Mouse (Mus musculus) monocyte, adult 2 months (primary cell): ENCODE data around the gene Zfp600.
"Not testable (repeated sequence)": the region's sequence is repeated elsewhere in the genome, so short reads cannot be mapped to it uniquely, and the experiment has no call there.

Source experiments
- DNase-seq, 2 experiments: peaks; one replicate each; pipeline ENCODE4 v3.0.0; 2022; ENCODE audit warnings: low spot score in 2 of 2, low read depth in 1 of 2

The Zfp600 gene

DNA sequence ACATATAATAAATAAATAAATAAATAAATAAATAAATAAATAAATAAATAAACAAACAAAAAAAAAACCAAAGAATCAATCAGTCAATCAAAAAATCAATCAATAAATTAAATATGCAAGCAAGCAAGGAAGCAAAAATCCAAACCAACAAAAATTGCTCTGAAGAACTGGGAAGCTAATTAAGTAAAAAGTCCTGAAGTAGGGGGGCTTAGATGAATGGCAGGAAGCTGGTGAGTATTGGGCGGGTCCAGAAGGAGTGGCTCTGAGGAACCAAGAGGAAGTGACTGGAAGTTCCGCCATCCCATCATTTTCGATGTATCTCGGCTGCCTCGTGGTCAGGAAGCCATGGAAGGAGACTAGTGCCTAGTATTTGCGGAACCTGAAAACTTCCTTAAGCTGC, at the start of gene Zfp600:
Zfp600 (plus strand) TSS at position 301 of the 400 bp plus-strand sequence.
- DNase-seq = not testable (repeated sequence)

DNA sequence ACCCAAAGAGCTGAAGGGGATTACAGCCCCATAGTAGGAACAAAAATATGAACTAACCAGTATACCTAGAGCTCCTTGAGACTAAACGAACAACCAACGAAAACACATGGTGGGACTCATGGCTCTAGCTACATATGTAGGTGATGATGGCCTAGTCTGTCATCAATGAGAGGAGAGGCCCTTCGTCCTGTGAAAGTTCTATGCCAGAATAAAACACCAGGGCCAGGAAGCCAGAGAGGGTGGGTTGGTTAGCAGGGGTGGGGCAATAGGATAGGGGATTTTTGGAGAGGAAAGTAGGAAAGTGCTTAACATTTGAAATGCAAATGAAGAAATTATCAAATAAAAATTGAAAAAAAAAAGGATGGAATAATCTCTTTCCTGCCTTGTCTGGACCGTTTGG, 6.3 kb downstream of the Zfp600 start:
- DNase-seq = not testable (repeated sequence)

DNA sequence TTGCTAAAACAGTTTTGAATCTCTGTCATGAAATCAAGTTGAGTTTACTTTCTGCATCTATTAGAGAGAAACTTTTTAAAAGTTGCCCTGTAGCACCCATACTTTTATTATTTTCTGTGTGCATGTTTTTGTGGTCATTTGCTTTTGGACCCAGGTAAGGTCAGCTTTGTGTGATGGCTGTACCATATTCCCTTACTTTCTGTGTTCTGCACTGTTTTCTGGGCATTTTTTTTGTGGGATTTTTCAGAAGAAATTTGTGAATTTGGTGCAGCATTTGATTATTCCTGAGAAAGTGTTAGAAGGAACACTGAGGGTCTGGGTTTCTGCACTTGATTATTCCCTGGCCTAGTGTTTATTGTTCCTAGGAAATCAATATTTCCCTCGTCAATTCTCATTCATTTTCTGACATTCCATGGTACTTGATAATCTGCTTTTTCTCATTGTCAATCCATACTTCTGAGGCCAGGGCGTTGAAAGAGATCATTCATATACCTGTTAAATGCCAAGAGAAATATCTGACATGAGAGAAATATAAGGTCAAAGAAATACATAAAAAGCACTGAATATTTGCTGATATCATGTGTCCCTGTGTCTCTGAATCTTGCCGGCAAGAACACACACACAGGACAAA, 10.7 kb downstream of the Zfp600 start:
- DNase-seq = not testable (repeated sequence)

DNA sequence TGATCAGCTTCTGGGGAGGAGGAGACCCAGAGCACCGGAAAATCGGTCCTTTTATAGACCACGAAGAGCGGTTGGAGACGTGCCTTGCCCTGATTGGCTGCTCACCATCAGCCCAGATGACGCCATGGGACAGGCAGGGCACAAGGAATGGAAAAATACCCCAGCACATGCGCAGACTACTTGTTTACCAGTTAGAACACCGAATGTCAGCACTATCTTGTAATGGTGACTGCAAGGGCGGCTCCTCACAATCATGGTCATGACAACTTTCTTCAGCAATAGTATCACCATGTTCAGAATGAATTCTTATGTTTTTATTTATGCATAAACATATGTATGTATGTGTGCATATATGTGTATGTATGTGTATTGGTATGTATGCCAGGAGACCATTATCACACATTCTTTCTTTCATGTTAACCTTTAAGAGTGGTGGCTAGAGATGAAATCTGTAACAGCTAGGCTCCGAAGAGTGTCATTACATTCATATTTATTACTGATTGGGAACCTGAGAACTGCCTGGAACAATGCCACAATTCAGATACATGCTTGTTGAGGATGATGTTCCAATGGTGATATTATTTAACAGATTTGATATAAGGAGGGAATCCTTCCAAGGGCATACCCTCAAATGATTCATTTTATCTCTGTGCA, 11.4 kb downstream of the Zfp600 start:
- DNase-seq = not testable (repeated sequence)

DNA sequence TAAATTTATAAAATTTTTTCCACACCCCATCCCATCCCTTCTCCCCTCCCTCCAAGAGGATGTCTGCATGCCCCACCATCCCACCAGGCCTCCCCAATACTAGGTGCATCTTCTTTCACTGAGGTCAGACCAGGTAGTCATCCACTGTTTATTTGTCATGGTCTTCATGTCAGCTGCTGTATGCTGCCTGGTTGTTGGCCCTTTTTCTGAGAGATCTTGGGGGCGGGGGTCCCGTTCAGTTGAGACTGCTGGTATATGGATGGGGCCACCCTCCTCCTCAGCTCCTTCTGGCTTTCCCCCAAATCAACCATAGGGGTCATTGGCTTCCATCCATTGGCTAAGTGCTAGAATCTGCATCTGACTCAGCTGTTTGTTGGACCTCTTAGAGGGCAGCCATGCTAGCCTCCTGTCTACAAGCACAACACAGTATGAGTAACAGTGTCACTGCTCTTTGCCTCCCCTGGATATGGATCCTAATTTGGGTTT, 12.1 kb downstream of the Zfp600 start:
- not testable (repeated sequence) for DNase-seq

DNA sequence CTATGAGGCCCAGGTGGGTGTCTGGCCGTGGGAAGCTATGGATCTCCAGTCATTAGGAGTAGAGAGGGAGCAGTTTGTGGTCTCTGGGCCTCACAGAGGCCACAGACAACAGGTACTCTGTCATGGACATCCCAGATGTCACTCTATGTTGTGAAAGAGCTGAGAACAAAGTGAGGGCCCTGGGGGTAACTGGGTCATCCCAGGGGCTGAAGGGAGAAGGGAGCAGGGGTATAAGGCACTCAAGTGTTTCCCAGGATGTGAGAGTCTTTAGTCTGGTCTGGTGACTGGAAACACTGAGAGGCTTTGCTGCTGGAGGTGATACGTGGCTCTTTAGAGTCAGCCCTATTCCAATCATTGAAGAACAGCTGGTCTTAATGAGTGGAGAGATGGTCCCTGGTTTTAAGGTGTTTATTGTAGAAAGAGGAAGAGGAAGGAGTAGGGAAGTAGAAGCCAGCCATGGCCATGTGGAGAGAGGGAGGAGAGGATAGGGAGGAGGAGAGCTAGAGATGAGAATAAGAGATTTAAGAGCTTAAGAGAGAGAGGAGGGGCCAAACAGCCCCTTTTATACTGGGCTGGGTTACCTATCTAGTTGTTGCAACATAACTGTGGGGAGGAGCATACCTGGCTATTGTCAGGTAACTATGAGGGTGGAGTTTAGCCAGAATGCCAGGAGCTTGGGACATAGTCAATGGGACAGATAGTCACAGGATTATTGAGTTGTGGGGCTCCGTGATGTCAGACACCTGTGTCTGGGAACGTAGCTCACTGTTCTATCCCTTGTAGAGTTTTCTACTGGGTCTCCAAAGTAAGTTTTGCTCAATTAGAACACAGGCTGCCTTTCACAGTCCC, 17.0 kb downstream of the Zfp600 start:
- DNase-seq = not testable (repeated sequence)

DNA sequence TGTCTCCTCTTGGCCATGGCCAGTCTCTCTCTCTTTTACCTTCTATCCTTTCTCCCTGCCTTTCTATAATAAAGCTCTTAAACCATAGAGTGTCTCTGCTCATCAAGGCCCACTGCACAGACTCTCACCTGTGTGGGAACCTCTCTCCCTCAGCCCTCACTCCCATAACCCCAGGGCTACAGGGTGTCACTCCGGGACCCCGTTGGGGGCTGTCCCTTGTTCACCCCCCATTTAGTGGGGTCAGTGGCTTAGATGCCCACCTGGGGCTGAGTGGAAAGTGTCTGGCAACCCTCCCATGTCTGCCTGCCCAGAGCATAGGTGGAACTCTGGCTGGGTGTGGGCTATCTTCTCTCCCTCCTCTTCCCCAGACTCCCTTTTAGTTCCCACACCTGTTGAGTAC, 47.7 kb downstream of the Zfp600 start:
- not testable (repeated sequence) for DNase-seq

DNA sequence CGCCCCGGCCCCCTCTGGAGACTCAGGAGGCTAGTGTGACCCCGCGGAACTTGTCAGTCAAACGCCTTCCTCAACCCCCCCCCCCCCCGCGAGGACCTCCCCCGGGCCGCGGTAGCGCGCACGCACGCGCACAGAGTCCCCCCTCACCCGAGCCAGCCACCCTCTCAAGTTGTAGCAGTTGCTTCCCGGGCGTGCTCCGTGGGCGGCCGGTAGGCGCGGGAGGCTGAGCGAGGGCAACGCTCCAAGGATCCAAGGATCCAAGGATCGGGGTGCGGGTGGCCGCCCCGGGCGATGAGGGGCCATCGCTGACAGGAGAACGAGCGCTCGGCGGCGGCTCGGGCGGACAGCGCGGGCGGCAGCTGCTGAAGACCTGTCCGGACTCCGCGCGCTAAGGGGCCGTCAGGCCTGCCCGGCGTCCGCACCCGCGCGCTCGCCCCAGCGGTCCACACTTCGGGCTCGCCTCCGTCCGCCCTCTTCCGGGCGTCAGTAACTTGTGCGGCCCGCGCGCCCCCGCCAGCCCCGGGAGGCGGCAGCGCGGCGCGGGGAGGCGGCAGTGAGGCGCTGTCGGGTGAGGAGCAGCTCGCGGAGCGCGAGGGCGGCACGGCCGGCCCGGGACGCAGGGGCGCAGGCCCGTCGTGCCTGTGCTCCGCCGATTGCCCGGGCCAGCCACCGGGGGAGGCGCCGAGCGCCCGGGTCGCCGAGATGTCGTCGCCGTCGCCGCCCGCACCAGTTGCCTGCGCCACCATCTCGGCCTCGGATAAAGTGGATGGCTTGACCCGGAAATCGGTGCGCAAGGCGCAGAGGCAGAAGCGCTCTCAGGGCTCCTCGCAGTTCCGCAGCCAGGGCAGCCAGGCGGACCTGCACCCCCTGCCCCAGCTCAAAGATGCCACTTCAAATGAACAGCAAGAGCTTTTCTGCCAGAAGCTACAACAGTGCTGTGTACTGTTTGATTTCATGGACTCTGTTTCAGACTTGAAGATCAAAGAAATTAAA, 82.9 kb downstream of the Zfp600 start:
- not testable (repeated sequence) for DNase-seq

DNA sequence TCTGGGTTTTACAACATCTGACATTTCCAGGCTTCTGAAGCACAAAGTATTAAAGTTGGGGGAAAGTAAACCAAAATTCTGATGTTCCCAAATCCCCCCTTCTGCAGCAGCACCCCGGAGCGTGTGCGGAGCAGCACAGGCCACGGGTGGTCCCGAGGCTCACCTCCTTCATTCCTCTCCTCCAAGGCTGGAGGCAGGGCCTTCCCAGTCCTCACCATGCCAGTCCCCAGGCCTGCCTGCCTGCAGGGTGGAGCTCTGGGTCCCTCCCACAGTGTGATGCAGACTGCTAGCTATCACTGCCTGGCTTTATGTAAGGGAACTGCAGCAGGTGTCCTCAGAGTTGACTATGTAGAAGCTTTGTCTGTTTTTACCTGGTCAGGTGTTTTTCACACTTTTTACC, 85.5 kb downstream of the Zfp600 start:
- DNase-seq = not testable (repeated sequence)
